ENCODE assay signal across 11 mouse cellular contexts in genomic region chr10:107209927-107210326, GRCm38 (mm10).
"Had no signal": no experiment of that assay in that cellular context is flagged by ENCODE, and none has a peak within 500 bp of the region (broad histone marks: within the 10 kb centered on the region; RNA-seq: fewer than 3 reads in every experiment).

No protein-coding gene starts in this region.

- ATAC-seq: liver, postnatal 0 days; lung, postnatal 0 days; midbrain, embryonic 13.5 days; midbrain, embryonic 15.5 days had no signal

- DNase-seq: liver, postnatal 0 days; lung, adult 2 months; lung, postnatal 14 days; lung, postnatal 36 days; right cerebral cortex, postnatal 14 days; thymus, adult 2 months; thymus, postnatal 25 days; thymus, postnatal 4 days had no signal
